Mouse (Mus musculus) layer of hippocampus, adult 18-20 months (tissue): ENCODE measurements around the gene Sepsecs. TPM values are rescaled to one million over a fixed set of nuclear protein-coding genes. Genes with fewer than 3 reads are reported as not detected.

Source experiments
- DNase-seq, 2 experiments: peaks; one replicate each; pipeline ENCODE4 v3.0.0; 2022; ENCODE audit warnings: low spot score in 2 of 2
- total RNA-seq, 2 experiments: library from RNA; stranded (reverse); gene quantifications; 2 replicates each; pipeline ENCODE4 v1.2.3; 2021

Gene Sepsecs
- total RNA-seq, 2 experiments from 2014 or later = 8.6 to 8.9 TPM

GRCm38 (mm10) chr5:52611315-52611895, 58.1 kb downstream of the Sepsecs start:
- DNase-seq = no peak

- DNase-seq = no peak
Measured at GRCm38 (mm10) chr5:52610306-52610705, 59.2 kb downstream of the Sepsecs start.

- no peak for DNase-seq
Measured at GRCm38 (mm10) chr5:52609672-52610071, 59.8 kb downstream of the Sepsecs start.

GRCm38 (mm10) chr5:52604582-52605041, 64.9 kb downstream of the Sepsecs start:
- no peak for DNase-seq

DNA sequence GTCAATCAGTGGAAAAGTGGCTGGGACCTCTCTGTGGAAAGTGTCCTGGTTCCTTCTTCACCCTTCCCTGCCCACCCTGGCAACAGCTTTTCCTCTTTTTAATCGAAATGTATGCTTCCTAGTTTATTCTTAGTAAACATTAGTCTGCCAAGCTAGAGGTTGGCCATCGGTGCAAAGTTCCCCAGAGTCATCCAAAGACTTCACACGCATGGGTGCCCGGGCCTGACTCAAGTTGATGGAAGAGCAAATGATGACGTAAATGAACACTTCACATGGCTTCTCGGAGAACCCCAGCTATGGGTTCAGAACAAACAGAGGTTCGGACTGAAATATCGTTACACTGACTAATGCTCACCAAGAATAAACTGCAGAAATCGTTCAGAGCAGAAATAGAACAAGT, 78.9 kb downstream of the Sepsecs start:
- DNase-seq = no peak

Other genes with a start within 250 kb of the Sepsecs start
- 10 to 100 TPM; 76.7 to 82.8 TPM for gene Ccdc149, start 198.2 kb downstream of the Sepsecs start, total RNA-seq
- gene Lgi2, start 103.2 kb downstream of the Sepsecs start, total RNA-seq = 10 to 100 TPM; 20.8 to 24.3 TPM
- gene Pi4k2b, start 71.9 kb upstream of the Sepsecs start, total RNA-seq = 1 to 10 TPM; 2.3 to 2.9 TPM
- 10 to 100 TPM in 1 of 2 experiments, 1 to 10 TPM in 1; 8.8 to 10.1 TPM for gene Zcchc4, start 105.7 kb upstream of the Sepsecs start, total RNA-seq
- 10 to 100 TPM; 68.2 to 68.8 TPM for gene Anapc4, start 164.3 kb upstream of the Sepsecs start, total RNA-seq